Mouse (Mus musculus) neural tube, embryonic 13.5 days (tissue): Measurements from ENCODE around the gene Dcaf11. TPM values are rescaled to one million over a fixed set of nuclear protein-coding genes. Genes with fewer than 3 reads are reported as not detected.
A peak's percentile ranks its signal among the peaks of the same experiment; 100 is the strongest.

Experiments
- ATAC-seq: fragments of 200-750 bp; cut with Nextera tagmentation; 2 replicates; pipeline ENCODE4 v1.8.0; 2017; ENCODE audit warnings: low read depth, mild to moderate bottlenecking, moderate TSS enrichment, moderate library complexity
- H3K27ac ChIP-seq: fragments of 300-500 bp; sonication (generic); replicated peaks from 2 replicates; pipeline ENCODE4 v1.5.1; 2015; ENCODE audit warnings: moderate library complexity, mild to moderate bottlenecking, inconsistent platforms
- H3K27me3 ChIP-seq: fragments of 300-500 bp; sonication (generic); 2 replicates; pipeline ENCODE4 v1.6.1; 2015; ENCODE audit warnings: mild to moderate bottlenecking, inconsistent platforms
- H3K36me3 ChIP-seq: fragments of 300-500 bp; sonication (generic); 2 replicates; pipeline ENCODE4 v1.6.1; 2015; ENCODE audit warnings: mild to moderate bottlenecking, inconsistent platforms
- H3K4me1 ChIP-seq: fragments of 300-500 bp; sonication (generic); replicated peaks from 2 replicates; pipeline ENCODE4 v1.6.1; 2015; ENCODE audit warnings: inconsistent platforms
- H3K4me2 ChIP-seq: fragments of 300-500 bp; sonication (generic); 2 replicates; pipeline ENCODE4 v1.6.1; 2015; ENCODE audit warnings: inconsistent platforms, mild to moderate bottlenecking, moderate library complexity
- H3K4me3 ChIP-seq: fragments of 300-500 bp; sonication (generic); 2 replicates; pipeline ENCODE4 v1.5.1; 2015; ENCODE audit warnings: mild to moderate bottlenecking, inconsistent platforms
- H3K9ac ChIP-seq: fragments of 300-500 bp; sonication (generic); 2 replicates; pipeline ENCODE4 v1.6.1; 2015; ENCODE audit warnings: moderate library complexity, mild to moderate bottlenecking, inconsistent platforms
- H3K9me3 ChIP-seq: fragments of 300-500 bp; sonication (generic); 2 replicates; pipeline ENCODE4 v1.6.1; 2016; ENCODE audit warnings: inconsistent platforms
- WGBS: fragments of 180-500 bp; shearing (Covaris S2); methylation state at CpG from one replicate; pipeline ENCODE4 v1.1.7; 2015; 5-methylcytosine and 5-hydroxymethylcytosine counted together
- polyA plus RNA-seq: library from polyadenylated mRNA; unstranded; fragments of >200 nt; fragmentation: Nextera tagmentation; extraction: Ambion mirVana; gene quantifications from 2 replicates; pipeline ENCODE4 v1.2.1, GENCODE M21; 2015

Gene Dcaf11
- polyA plus RNA-seq, 1 experiment from 2014 or later, result 109 TPM

DNA sequence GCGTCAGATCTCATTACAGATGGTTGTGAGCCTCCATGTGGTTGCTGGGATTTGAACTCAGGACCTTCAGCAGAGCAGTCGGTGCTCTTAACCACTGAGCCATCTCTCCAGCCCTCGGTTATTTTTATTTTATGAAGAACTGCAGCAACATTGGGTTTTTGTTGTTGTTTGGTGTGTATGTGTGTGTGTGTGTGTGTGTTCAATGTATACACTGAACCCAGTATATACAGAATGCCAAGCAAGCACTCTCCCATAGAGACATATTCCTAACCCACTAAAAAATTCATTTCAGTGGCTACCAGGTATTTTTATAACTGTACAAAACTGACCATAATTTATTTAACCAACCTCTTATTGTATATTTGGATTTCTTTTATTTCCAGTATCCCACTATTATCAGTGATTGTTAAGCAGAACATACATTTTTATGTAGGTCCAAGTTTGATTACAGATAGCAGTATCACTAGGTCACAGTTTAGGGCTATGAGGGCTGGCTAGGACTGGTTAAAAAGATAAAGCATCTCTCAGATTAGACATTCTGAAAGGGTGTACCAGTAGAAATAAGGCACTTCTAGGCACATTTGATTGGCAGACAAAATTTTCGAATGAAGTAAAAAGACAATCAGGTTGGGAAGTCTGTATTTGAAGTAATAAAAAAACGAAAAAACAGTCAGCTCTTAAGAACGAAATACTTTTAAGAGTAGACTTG, 912 bp upstream of the Dcaf11 start:
- H3K4me2 ChIP-seq, result peak overlapping the region; percentile 90
- H3K4me1 ChIP-seq, result peaks cover 28% of the 10 kb centered on the region
- no peaks in the 10 kb centered on the region for H3K9me3 ChIP-seq
- H3K27me3 ChIP-seq, result no peaks in the 10 kb centered on the region
- WGBS, result 59% methylated on average over 6 of the region's 6 CpGs
- H3K4me3 ChIP-seq, result peak overlapping the region; percentile 55
- no peak for ATAC-seq
- H3K36me3 ChIP-seq, result peaks cover 13% of the 10 kb centered on the region
- peak overlapping the region; percentile 98 for H3K27ac ChIP-seq
- H3K9ac ChIP-seq, result peak overlapping the region; percentile 86; the same call in 1 of the 2 replicates

DNA sequence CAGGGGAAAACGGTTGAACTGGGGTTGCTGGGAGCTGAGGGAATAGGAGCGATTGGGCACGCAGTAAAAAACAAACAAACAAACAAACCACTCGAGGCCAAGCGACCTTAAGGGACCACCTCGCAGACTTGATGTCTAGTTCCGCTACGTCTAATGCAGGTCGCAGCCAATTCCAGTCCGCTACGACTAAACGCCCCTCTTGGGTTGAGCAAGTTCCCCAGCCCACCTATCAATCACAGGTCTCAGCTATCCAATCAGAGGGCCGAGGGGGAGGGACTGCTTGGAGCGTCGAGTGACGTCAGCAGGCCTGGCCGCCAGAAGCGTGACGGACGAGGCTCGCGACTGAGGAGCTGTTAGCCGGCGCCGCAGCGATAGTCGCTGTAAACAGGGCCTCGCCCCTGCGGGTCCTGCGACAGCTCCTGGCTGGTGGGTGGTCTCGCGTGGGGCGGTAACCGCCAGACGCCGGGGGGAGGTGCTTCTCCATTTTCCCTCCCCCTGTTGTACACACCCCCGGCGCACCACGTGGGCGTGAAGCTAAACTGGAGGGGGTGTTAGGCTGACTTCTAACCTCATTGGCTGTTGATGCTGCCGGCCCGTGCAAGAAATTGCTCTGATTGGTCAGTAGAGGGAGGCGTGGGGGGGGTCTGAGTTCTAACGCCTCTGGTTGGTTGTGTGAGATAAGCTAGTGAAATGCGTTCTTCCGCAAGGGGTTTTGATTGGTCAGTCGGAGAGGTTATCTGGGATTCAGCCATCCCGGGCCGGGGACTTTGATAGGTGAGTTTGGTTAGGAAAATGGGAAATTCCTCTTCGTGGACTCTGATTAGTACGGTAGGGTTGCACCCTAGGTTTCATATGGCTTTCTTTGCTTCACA, 632 bp downstream of the Dcaf11 start, which contains the start of gene A730061H03Rik:
TSS of gene A730061H03Rik (minus strand) at position 205 of the 872 bp plus-strand sequence.
- H3K27ac ChIP-seq, result peak within 1 kb of the TSS; percentile 98
- H3K4me2 ChIP-seq, result peak within 1 kb of the TSS; percentile 90
- H3K4me1 ChIP-seq, result peaks cover 28% of the 10 kb centered on the region
- peak within 1 kb of the TSS; percentile 55 for H3K4me3 ChIP-seq
- H3K27me3 ChIP-seq, result no peaks in the 10 kb centered on the region
- H3K9me3 ChIP-seq, result no peaks in the 10 kb centered on the region
- WGBS, result under 1% methylated on average over 51 of the region's 51 CpGs
- H3K9ac ChIP-seq, result peak within 1 kb of the TSS; percentile 86
- H3K36me3 ChIP-seq, result peaks cover 29% of the 10 kb centered on the region
- ATAC-seq, result peak; percentile 98

DNA sequence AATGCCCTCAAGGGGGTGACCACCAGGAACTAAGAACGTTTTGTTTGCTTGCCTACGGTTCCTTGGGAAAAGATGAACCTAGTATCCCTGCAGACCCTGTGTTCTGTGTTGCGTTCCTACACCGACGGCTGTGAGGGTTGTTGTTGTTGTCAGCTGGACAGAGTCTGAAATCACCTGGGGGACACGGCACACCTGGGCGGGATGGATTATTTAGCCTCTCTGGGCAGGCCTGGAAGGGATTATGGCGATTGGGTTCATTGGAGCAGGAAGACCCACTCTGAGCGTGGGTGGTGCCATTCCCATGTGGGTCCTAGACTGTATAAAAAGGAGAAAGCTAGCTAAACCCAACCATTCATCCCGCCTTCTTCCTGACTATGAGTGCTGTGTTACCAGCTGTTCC, 2.1 kb downstream of the Dcaf11 start:
- 86% methylated on average over 10 of the region's 10 CpGs for WGBS
- Histone ChIP-seq H3K4me2 (peak overlapping the region; percentile 90), H3K9ac (0 out of 2 replicates have a peak overlapping the region, but pooled peaks have one; percentile 78)

DNA sequence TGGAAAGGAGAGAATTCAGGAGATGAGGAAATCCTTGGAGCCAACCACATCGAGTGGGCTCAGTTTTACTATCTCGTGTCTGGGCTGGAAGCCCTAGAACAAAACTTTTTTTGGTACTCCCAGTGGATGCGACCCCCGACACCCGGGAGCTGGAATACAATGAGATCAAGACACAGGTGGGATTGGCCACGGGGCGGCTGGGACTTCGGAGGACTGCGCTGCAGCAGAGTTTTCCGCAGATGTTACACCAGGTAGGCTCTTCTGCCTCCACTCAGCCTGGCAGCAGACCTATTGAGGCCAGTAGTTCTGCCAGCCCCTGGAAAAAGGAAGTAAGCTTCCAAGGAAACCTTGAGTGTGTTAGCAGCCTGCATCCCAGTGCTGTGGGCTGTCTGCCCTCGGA, 3.4 kb downstream of the Dcaf11 start:
- Histone ChIP-seq H3K4me2 (no peak overlapping the region), H3K9me3 (no peaks in the 10 kb centered on the region), H3K27me3 (no peaks in the 10 kb centered on the region), H3K9ac (no peak overlapping the region), H3K27ac (no peak overlapping the region), H3K36me3 (peaks cover 57% of the 10 kb centered on the region), H3K4me1 (peaks cover 28% of the 10 kb centered on the region), H3K4me3 (no peak overlapping the region)
- ATAC-seq, result no peak
- 90% methylated on average over 11 of the region's 11 CpGs for WGBS

More for the DNA sequence above, 2.1 kb downstream of the Dcaf11 start:
- Histone ChIP-seq H3K4me3 (peak overlapping the region; percentile 55), H3K4me1 (peaks cover 28% of the 10 kb centered on the region), H3K9me3 (no peaks in the 10 kb centered on the region), H3K36me3 (peaks cover 43% of the 10 kb centered on the region), H3K27ac (no peak overlapping the region), H3K27me3 (no peaks in the 10 kb centered on the region)
- no peak for ATAC-seq

DNA sequence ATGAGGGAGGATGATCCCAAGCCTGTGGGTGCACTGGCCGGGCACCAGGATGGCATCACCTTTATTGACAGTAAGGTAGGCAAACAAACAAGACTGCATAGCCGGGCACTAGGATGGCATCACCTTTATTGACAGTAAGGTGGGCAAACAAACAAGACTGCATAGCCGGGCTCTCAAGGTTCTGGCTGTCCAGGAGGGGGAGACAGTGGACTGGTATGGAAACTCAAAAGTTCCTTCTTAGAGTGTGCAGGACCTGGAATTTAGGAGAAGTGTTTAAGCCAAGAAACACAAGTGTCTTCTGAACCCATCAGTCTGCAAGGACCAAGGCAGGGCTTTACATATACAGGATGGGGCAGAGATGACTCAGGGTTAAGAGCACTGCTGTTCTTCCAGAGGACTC, 5.9 kb downstream of the Dcaf11 start:
- Histone ChIP-seq H3K4me1 (peaks cover 19% of the 10 kb centered on the region), H3K4me2 (no peak overlapping the region), H3K4me3 (no peak overlapping the region), H3K27ac (no peak overlapping the region), H3K36me3 (peaks cover 82% of the 10 kb centered on the region), H3K9ac (no peak overlapping the region), H3K27me3 (no peaks in the 10 kb centered on the region), H3K9me3 (no peaks in the 10 kb centered on the region)
- ATAC-seq, result no peak
- WGBS, result 84% methylated on average over 3 of the region's 3 CpGs

DNA sequence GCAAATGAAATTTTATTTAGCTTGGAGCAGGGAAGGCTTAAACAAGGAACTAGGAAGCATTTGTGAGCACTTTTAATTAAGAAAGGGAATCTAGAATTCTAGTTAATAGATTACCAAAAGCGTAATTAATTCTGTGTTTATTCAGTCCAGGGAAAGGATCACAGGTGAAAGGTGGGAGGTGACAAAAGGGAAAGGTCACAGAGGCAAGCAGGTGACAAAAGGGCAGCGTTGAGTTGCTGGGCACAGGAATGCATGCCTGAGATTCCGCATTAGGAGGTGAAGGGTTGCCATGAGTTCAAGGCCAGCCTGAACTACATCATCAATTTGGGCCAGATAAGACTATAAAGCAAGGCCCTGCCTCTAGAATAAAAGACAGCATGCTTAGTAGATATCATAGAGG, 7.7 kb downstream of the Dcaf11 start:
- H3K27ac ChIP-seq, result no peak overlapping the region
- no peaks in the 10 kb centered on the region for H3K9me3 ChIP-seq
- peaks cover 84% of the 10 kb centered on the region for H3K36me3 ChIP-seq
- no peak overlapping the region for H3K4me2 ChIP-seq
- H3K4me1 ChIP-seq, result peaks cover 3% of the 10 kb centered on the region; the same call in 1 of the 2 replicates
- no peak overlapping the region for H3K4me3 ChIP-seq
- no peaks in the 10 kb centered on the region for H3K27me3 ChIP-seq
- 91% methylated on average over 3 of the region's 3 CpGs for WGBS
- no peak for ATAC-seq
- no peak overlapping the region for H3K9ac ChIP-seq

DNA sequence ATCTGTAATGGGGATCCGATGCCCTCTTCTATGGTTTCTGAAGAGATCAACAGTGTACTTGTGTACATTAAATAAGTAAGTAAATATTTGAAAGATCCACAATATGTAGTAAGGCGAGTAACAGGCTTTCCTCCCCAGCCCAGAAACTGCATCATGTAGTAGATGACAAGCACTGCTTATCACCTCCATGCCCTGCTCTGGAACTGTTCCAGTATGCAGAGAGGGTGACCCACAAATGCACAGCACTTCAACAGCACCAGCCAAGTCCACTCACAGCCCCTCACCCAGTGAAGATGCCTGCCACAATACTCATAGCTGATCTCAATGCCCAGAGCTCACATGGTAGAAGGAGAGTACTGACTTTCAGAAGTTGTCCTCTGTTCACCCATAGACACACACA, 10.8 kb downstream of the Dcaf11 start:
- no peaks in the 10 kb centered on the region for H3K27me3 ChIP-seq
- WGBS, result 89% methylated on average over 2 of the region's 2 CpGs
- no peak for ATAC-seq
- H3K27ac ChIP-seq, result no peak overlapping the region
- no peak overlapping the region for H3K4me2 ChIP-seq
- no peak overlapping the region for H3K4me3 ChIP-seq
- H3K9ac ChIP-seq, result no peak overlapping the region
- H3K9me3 ChIP-seq, result no peaks in the 10 kb centered on the region
- no peaks in the 10 kb centered on the region for H3K4me1 ChIP-seq
- H3K36me3 ChIP-seq, result peaks cover 54% of the 10 kb centered on the region

DNA sequence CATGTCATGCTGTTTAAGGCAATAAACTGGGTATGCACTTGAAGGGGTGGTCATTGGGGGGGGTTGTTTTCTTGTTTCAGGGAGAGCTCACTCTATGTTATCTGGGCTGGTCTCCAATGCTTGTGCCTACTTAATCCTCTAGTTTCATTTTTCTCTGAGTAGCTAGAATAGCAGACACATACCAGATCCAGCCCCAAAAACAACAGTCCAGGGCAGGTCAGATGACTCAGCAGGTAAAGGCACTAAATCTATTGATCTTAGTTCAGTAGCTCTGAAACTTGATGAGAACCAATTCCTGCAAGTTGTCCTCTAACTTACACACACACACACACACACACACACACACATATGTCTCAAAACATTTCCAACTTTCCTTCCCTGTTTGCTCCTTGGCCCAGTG, 12.0 kb downstream of the Dcaf11 start:
- ATAC-seq, result no peak
- Histone ChIP-seq H3K4me3 (no peak overlapping the region), H3K27ac (no peak overlapping the region), H3K4me2 (no peak overlapping the region), H3K4me1 (no peaks in the 10 kb centered on the region), H3K36me3 (peaks cover 42% of the 10 kb centered on the region), H3K27me3 (no peaks in the 10 kb centered on the region), H3K9ac (no peak overlapping the region), H3K9me3 (no peaks in the 10 kb centered on the region)

DNA sequence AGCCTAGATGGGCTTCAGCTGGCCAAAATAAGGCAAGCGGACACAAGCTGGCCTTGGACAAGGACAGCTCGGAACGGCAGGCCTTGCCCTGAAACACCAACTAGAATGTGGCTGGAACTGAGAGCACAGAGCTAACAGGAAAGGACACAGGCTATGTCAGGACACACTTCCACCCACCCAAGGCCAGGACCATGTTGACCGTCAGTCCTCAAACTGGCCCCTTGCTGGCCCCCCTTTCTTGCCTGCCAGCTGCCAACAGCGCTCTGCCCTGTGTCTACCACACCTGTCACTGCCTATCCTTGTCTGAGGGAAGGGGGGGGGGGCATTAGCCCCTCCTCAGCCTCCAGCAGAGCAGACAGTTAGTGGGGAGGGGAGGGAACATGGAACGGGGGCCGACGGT, 15.5 kb downstream of the Dcaf11 start, which contains the start of gene Fitm1:
TSS of gene Fitm1 (plus strand) at position 316 of the 400 bp plus-strand sequence.
- Histone ChIP-seq H3K9me3 (no peaks in the 10 kb centered on the region), H3K27ac (no peak within 1 kb of the TSS), H3K4me3 (no peak within 1 kb of the TSS), H3K36me3 (peaks cover 12% of the 10 kb centered on the region), H3K27me3 (no peaks in the 10 kb centered on the region), H3K9ac (peak within 1 kb of the TSS; percentile 26; the same call in 1 of the 2 replicates), H3K4me1 (peaks cover 20% of the 10 kb centered on the region), H3K4me2 (no peak within 1 kb of the TSS)
- WGBS, result 85% methylated on average over 8 of the region's 8 CpGs
- no peak for ATAC-seq

DNA sequence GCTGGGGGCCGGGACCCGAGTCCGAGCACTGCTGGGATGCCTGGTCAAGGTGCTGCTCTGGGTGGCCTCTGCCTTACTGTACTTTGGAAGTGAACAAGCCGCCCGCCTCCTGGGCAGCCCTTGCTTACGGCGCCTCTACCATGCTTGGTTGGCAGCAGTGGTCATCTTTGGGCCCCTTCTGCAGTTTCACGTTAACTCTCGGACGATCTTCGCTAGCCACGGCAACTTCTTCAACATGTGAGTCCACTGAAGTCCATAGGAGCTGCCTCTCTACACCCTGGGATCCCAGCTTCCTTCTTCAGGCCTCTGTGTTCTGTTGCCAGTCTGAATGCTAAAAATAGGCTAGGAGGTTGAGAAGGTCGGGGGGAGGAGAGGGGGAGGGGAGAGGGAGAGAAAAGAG, 15.9 kb downstream of the Dcaf11 start:
- peaks cover 12% of the 10 kb centered on the region for H3K36me3 ChIP-seq
- H3K4me1 ChIP-seq, result peaks cover 20% of the 10 kb centered on the region
- H3K4me3 ChIP-seq, result no peak overlapping the region
- ATAC-seq, result no peak
- H3K4me2 ChIP-seq, result no peak overlapping the region
- H3K9ac ChIP-seq, result peak overlapping the region; percentile 26; the same call in 1 of the 2 replicates
- no peaks in the 10 kb centered on the region for H3K9me3 ChIP-seq
- 80% methylated on average over 13 of the region's 13 CpGs for WGBS
- no peak overlapping the region for H3K27ac ChIP-seq
- H3K27me3 ChIP-seq, result no peaks in the 10 kb centered on the region

DNA sequence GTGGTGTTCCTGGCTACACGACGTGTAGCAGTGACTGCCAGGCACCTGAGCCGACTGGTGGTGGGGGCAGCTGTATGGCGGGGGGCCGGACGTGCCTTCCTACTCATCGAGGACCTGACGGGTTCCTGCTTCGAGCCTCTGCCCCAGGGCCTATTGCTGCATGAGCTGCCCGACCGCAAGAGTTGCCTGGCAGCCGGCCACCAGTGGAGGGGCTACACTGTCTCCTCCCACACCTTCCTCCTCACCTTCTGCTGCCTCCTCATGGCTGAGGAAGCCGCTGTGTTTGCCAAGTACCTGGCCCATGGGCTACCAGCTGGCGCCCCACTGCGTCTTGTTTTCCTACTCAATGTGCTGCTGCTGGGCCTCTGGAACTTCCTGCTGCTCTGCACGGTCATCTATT, 16.6 kb downstream of the Dcaf11 start:
- peaks cover 16% of the 10 kb centered on the region for H3K36me3 ChIP-seq
- WGBS, result 88% methylated on average over 16 of the region's 16 CpGs
- no peak overlapping the region for H3K9ac ChIP-seq
- H3K4me1 ChIP-seq, result peaks cover 20% of the 10 kb centered on the region
- no peak overlapping the region for H3K27ac ChIP-seq
- no peak overlapping the region for H3K4me3 ChIP-seq
- H3K4me2 ChIP-seq, result no peak overlapping the region
- no peaks in the 10 kb centered on the region for H3K9me3 ChIP-seq
- ATAC-seq, result no peak
- H3K27me3 ChIP-seq, result no peaks in the 10 kb centered on the region
